Mouse (Mus musculus) Muller cell, postnatal 12 days (primary cell): ENCODE results near the gene Polr1b.

Experiments
- DNase-seq: peaks from one replicate; pipeline ENCODE4 v3.0.0-alpha.2; 2015; ENCODE audit errors: inconsistent ontology term

Polr1b gene

DNA sequence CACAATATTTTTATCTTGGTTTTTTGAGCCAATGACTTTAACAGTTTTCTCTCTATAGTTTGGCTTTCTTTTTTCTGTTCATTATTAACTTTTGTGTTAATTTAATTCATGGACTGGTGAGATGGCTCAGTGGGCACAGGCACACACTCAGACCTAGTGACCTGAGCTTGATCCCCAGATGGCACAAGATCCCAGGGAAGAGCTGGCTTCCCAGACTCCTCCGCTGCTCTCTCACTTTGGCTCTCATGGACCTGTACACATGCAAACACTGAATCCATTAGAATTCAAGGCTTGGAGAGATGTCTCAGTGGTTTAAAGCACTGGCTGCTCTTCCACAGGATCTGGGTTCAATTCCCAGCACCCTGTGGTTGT is 15.6 kb downstream of the Polr1b start:
- no peak for DNase-seq

DNA sequence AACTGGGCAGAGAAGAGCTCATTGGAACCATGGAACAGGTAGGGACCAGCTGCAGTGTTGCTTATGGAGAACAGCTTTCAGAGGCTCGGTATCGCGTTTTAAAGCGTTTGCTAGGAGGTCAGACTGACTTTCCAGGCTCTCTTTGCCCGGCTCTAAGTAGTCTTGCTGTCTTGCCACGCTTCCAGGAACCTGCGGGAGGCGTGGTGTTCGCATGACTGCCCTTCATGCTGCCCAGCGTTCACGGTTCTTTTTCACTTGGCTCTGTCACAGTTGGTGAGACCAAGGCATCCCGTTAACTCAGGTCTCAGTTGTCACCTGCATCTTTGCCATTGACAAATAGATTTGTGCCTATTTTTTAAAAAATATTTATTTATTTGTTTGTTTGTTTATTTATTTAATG is 17.3 kb downstream of the Polr1b start:
- DNase-seq, result no peak

DNA sequence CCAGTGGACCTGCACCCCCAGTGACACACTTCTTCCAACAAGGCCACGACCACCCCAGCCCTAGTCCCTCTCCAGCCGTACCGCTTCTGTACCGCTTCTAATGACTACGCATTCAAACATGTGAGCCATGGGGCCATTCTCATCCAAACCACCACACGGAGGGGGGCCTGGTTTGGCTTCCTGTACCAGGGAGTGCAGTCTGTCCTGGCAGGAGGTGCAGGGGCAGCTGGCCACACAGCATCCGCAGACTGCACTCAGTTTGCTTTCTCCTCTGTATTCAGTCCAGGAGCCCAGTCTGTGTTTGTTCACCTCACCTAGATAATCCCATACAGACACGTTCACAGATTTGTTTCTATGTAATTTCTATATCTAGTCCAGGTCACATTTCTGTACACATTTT is 21.2 kb downstream of the Polr1b start:
- no peak for DNase-seq

DNA sequence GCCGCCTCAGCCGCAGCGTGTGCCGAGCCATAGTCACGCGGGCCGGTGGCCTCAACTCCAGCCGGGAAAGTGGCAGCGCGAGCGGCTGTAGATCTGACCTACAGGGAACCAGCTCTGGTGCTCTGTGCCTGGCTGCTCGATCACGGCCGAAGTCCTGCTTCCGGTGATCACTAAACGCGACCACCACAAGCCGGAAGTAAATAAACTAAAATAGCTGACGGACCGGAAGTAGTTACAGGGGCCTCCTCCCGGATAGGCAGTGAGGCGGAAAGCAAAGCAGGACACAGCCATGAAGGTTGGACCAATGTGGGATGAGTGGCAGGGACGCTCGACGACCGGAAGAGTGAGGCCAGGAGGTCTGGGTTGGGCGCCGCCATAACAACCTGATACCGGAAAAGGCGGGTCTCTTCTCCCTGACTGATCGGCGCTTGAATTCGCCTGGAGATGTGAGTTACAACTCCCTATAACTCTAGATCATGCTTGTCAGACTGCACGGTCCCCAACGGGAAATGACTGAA is 28.7 kb downstream of the Polr1b start, which contains the start of gene Chchd5:
Gene Chchd5 (plus strand): TSS at position 289 of the 518 bp plus-strand sequence.
- DNase-seq, result peak; percentile 96

DNA sequence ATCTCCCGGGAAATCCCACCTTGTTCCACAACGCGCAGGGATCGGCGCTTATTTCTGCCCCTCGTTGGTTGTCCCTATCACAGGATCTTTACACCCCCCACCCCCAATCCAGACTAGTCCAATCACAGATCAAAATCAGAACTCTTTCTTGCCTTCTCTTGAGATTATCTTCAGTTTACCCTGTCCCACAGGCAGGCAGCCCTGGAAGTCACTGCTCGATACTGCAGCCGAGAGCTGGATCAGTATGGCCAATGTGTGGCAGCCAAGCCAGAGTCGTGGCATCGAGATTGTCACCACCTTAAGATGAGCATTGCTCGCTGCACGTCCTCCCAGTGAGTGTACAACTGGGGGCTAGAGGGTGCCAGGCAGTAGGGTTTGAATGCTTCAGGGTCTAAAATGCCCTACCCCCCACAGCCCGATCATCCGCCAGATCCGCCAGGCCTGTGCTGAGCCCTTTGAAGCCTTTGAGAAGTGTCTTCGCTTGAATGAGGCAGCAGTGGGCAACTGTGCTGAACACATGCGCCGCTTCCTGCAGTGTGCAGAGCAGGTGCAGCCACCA is 29.3 kb downstream of the Polr1b start:
- no peak for DNase-seq

DNA sequence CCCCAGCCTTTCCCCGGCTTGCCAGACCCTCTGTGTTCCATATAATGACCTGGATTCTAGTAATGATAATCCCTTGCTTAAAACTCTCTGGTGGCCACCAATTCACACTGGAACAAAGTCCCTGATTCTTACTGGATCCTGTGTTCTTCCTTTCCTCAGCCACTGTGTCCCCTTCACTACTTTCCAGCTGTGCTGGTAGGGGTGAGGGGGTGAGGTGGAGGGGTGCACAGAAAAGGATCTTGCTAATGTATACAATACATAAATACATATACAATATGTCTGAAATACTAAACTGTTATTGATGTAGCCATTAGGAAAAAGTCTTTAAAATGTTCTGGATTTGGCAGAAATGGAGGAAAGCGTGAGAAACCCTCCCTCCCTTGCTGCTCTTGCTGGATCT is 30.0 kb downstream of the Polr1b start:
- no peak for DNase-seq

DNA sequence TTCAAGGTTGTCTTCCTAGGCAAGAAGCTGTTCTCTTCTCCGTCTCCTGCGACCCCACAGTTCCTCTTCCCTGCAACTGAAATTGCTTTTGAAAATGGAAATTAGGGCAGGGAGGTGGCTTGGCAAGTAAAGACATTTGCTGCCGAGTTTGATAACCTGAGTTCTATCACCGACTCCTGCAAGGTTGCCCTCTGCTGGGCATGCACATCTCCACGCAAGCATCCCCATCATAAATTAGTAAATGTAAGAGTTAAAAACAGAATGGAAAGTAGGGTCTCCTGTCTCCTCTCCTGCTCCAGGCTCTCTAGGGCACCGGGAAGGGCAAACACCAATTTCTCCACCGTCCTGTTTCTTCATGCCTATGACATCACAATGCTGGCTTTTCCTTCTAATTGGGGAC is 31.4 kb downstream of the Polr1b start:
- no peak for DNase-seq

DNA sequence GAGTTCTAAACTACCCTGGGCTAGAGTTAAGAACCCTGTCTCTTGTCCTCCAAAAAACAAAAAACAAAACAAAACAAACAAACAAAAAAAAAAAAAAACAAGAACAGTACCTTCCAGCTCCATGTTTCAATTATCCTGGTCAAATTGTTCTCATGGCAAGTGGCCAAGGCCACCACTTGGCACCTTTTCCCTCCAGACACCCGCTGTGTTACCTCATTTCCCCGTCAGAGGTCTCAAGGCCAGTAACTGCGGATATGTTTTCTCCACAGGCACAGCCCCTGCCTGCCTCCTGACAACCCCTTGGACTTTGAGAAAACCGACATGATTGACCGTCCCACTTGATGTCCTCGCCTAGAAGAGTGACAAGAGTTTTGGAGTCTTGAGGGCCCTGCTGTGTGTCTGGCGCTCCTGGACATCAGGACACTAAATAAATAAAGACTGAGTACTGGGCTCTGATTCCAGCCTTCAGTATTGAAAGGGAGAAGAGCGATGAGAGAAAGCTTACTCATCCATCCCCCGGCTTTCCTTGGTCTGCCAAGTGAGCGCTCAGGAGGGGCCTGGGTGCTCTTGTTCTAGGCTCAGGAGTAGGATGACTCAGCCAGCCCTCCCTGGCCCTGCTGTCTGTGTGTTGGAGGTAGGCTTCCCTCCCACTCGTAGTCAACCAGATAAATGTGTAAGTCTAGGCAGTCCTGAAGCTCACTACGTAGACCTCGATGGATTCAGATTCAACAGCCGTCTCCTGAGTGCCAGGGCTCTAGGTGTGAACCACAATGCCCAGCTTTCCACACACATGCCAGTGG is 32.4 kb downstream of the Polr1b start:
- DNase-seq, result peak; percentile 7

DNA sequence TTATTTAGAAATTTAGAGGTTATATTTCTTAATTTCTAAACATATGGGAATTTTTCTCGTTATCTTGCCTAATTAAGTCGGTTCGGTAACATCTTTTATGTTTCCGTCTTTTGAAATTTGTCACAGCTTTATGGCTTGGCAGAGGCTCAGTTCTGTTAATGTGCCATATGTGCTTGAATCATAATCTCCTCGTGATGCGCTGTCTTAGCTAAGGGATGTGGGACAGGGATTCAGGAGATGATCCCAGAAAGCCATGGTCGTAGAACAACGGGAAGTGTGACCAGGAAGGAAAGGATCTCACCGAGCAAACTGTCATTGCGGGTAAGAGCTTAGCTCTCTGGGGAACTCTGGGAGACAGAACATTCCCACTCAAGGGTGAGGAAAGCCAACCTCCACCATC is 39.1 kb downstream of the Polr1b start:
- DNase-seq, result no peak

DNA sequence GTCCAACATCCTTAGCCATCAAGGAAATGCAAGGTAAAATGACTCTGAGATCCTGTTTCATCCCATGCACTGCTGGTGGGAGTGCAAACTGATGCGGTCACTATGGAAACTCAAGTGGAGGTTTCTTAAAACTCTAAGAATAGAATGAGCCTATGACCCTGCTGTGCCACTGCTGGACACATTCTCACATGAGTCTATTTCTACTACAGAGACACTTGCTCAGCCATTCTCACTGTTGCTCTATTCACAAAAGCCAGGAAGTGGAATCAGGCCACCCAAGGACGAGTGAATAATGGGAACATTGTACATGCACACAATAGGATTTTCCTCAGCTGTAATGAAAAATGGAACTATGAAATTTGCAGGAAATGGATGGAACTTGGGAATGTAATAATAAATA is 48.0 kb downstream of the Polr1b start:
- peak; percentile 84 for DNase-seq

DNA sequence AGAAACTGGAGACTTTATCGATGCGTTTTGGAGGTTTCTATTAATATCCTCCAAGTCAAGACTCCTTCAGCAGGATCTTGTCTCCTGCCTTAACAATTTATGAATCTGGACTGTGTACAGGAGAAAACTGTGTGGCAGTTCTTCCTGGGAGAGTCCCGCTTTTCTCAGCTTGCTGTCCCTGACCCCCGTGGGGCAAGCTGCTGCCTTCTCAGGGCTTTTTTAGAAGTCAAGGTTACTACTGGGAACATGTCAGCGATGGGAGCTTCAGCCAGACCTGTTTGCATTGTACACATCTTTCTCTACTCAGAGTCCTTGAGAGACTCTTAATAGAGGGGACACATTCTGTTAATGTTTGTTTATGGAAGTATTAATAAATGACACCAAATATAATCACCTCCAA is 49.6 kb downstream of the Polr1b start:
- DNase-seq, result no peak

DNA sequence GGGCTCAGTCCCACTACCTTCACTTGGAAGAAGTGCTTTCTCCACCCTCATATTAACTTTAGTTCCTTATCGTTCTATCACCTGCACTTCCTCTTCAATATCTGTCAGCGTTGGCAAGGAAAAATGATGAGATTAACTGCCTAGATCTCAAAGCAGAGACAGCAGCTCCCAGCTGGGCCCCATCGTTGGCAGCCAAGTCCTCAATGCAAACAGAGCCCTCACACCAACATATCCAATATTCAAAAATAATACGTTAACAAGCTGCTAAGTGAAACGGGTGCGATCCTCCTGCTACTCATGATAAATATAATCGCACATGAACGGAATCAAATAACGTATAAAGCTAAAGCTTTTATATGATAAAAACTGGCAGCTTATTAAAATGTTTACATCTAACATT is 50.3 kb downstream of the Polr1b start:
- no peak for DNase-seq

DNA sequence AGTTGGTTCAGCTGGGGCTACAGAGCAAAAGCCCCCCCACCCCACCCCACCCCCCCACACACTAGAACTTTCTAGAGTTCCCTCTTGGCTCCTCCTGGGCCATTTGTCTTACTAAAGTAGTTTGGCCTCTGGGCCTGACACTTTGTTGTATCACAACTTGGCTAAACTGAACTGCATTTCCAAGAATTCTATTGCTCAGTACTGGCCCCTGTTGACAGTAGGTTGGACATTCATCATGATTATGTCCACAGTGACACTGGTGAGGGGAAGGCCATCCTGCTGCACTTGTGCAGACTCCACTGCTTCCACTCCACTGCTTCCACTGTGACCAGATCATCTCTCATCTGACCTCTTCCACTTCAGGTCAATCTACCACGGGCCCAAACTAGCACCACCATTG is 52.0 kb downstream of the Polr1b start:
- DNase-seq, result no peak

DNA sequence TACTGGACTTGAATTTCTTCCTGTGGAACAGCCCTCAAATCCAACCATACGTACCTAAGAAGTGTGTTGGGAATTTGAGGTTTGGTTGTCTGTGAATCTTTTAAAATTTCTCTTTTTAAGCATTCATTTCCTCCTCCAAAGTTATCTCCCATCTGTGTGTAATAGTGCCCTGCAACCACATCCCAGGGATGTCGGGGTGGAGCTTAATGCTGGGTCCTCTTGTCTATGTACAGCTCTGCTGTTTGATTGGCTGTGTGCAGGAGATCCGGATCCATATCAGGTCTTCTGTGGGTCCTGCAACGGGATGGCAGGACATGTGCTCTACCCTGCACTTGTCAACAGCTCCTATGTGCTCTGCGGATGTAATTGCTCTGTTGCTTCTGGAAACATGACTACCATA is 64.0 kb downstream of the Polr1b start:
- DNase-seq, result no peak

DNA sequence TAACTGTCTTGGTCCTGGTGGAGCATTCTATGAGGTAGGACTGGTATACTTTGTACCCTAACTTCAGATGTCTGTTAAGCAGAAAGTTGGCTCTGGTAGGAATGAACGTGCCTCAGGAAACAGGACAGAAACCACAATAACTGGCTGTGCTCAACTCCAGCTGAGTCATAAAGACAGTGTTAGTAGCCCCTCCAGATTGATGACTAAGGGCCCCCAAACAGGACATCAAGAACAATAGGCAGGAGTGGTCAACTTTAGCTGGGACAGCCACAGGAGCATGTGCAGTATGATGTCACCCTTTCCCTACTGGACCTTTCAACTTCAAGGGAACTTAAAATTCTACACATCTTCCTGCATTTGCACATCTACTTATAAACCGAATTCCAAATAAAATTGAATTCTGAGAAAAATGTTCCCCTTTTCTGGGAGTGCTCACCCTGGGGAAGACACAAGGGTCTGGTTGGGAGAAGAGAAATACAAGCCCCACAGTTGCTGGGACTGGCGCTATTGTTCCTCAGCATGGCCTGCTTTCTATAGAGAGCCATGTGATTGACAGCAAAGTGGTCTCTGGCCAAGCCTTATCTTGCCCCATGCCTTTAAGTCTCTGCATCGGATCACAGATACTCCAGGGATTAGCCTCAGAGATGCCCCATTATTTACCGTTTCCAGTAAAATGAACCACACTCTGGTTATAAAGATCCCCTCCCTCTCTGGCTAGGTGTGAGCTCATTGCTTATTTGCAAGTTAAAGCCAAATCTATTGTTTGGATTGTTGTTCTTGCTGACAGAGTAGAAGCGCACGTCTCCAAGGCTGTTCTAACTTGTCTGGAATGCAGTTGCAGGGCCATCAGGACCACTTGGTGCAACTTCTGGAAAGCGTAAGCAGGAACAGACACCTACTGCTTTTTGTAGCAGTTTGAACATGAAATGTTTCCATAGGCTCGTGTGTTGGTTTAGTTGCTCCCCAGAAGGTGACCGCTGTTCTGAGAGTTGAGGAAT is 66.0 kb downstream of the Polr1b start:
- DNase-seq, result peak; percentile 38

DNA sequence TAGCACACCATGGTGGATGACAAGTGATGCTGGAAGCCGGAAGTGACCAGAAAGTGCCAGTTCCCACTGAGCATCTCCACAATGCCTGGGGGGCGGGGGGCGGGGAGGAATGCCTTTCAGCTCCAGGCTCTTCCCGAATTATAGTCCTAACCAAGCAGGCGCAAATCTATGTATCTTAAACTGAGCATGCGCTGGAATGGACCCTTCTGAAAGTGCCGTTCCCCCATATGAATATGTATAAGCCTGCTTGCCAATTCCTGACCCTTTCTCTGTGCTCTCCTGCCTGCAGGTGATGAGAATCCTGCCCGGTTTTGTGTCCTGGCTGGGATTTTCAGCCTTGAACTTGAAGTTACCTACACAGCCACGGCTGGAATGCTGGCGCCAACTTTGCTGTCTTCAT is 72.6 kb downstream of the Polr1b start:
- no peak for DNase-seq

DNA sequence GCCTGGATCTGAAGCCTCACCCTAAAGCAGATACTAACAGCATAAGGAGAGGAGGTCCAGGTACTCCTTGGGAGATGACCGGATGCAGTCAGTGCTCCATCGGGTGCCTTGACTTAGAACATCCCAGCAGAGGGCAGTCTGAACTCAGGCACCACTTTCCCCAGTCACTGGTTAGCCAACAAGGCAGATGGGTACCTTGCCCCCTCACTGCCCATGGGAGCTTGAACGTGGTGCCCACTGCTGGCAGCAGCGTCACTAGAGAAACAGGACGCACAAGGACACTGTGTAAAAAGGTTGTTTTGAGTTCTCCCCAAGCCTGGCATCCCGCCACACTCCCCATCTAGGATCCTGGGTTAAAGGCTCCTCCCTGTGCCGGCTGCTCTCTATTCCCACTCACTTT is 73.7 kb downstream of the Polr1b start:
- DNase-seq, result peak; percentile 60

DNA sequence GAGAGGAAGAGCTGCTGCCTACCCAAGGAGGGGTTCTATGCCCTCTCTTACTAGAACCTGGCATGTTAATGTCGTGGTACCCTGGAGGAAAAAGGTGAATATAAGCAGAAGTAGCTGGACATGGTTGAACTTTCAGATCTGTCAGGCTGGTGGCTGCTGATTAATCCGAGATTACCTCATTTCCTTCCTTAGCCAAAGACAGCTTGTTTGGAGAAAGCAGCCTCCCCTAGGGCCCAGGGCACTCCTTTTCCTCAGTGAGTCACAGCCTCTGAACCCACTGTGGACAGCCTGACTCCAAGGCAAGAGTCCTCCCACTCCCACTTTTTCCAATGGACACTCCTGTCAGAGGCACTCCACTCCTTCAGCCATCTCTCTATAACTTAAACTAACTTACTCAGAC is 74.8 kb downstream of the Polr1b start:
- no peak for DNase-seq
